Mouse (Mus musculus) heart, postnatal 25 days (tissue): ENCODE results near the gene Efr3b. TPM values are rescaled to one million over a fixed set of nuclear protein-coding genes. Genes with fewer than 3 reads are reported as not detected.

Experiments used
- DNase-seq: peaks from one replicate; pipeline ENCODE4 v3.0.0; 2022; ENCODE audit warnings: low spot score
- intact Hi-C: fragments of 180-260 bp; cut with DNase I; formaldehyde crosslinking; loops from one replicate; pipeline ENCODE4 v1.15.1; 2025
- total RNA-seq, 2 experiments: library from RNA; stranded (reverse); gene quantifications; 2 replicates each; pipeline ENCODE4 v1.2.3; 2021

Gene Efr3b
- total RNA-seq, 2 experiments from 2014 or later, result 7.3 to 7.9 TPM

DNA sequence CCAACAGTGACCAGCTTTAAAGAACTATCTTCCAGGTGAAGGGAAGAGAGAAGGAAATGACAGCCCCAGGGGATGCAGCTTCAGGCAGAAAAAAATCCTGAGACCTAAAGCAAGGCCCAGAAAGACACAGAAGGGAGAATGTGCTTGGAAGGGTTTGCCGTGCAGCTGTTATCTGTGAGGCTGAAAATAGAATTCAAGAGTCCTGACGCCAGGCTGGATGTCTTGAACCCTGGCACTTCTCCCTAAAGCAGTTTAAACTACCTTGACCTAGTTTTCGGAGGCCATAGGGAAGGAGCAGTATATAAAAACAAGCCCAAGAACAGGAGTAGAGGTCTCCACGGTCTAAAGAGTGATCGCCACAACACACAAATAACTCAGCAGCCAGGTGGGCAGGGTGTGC is 3.7 kb upstream of the Efr3b start:
- no peak for DNase-seq
- intact Hi-C loops, result no loop called here

DNA sequence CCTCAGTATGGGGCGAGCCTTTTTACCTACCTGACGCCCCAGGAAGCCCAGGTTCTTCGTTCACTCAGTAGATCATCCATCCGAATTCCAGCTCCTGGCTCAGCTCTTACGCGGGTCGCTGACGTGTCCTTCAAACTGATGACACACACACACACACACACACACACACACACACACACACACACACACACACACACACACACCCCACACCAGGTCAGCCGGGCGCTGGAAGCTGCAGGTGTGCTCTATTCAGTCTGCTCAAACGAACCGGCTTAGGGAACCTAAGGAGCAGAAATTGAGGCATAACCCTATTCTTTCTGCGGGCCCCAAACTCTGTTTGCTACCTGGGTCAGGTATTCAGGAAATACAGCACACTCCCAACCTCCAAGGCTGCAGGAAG is 331 bp upstream of the Efr3b start:
- intact Hi-C loops, result loop anchor here (2.0 kb wide), 2 partner anchors 34 to 54 kb away; no protein-coding TSS in a partner anchor
- no peak for DNase-seq

DNA sequence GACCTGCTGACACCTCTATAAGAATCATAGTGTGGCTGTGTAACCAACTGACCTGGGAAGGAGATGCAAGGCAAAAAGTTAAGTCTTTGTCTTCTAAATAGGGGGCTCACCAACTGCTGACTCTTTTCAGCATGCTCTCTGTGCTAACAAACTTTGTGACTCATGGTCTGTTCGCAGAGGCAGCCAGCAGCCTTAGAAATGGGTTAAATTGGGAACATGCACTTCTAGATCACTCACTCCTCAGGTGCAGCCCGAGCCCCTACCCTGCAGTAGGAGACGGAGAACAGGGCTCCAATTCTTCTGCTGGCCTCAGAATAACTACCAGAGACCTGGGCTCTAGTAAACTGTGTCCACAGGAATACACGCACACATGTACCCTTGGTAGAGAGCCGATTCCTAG is 1.2 kb downstream of the Efr3b start:
- no peak for DNase-seq
- intact Hi-C loops, result no loop called here

DNA sequence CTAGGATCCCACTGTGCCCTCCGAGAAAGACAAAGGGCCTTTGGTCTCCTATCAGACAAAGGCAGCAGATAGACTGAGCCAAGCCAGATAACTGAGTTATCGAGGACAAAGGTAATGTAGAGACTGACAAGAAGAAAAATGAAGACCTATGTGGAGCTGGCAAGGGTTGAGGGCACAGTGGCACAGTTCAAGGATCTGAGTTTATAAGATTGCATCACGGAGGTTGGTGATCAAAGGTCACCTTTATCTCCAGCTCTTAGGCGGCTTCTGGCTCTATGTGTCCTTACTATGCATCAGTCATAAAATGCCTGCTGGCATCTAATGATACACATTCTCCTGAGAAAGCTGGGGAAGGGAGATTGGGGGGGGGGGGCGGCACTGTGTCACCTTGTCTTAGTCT is 2.6 kb downstream of the Efr3b start:
- intact Hi-C loops, result no loop called here
- DNase-seq, result no peak

DNA sequence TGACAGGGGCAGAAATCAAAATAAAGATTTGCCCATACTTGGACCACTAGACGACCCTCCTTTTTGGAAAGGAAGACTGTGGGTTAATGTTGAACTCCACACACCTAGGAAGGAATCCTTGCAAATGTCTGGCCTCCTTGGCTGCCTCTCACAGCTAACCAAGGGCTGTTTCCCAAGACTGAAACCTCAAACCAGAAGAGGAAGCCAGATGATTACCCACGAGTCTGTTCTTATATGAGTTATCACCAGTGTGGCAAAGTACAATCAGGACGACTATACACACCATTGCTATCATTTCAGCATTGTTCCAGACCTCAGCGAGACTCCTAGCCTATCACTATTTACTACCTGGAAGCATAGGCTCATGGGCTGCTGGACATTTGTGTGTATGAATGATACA is 9.7 kb downstream of the Efr3b start:
- DNase-seq, result no peak
- intact Hi-C loops, result no loop called here

DNA sequence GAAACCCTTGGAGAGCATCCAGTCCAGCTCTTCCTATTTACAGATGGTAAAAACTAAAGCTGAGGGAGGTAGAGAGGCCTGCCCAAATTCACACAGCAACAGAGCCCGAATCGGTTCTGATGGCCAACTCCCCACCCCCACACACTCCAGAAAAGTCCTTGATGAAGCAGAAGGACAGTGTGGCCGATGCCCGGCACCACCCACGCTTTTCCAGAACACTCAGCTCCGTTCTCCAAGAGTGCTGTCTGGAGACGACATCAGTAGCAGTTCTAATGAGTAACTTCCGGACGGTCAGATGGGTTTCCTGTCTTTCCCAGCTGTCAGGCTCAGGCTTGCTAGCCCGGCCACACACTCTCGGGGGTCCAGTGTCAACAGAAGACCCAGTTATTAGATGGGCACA is 10.2 kb downstream of the Efr3b start:
- peak; percentile 47 for DNase-seq
- intact Hi-C loops, result no loop called here

DNA sequence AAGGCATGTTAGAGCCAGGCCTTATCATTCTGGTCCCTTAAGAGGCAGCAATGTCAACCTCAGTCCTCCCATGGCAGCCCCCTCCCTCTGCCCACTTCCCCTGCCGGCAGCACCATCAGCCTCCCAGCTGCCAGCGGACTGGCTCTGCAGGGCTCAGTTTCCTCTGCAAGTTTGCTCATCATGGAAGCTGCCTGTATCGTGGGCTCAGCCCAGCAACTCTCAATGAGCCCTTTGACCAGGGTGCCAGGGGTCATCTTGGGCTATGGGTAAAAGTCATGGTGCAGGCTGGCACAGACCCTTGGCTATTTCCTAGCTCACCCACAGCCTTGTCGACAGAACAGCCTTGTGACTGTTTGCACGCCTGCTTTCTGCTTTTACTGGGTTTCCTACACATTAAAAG is 14.4 kb downstream of the Efr3b start:
- no peak for DNase-seq
- intact Hi-C loops, result no loop called here

DNA sequence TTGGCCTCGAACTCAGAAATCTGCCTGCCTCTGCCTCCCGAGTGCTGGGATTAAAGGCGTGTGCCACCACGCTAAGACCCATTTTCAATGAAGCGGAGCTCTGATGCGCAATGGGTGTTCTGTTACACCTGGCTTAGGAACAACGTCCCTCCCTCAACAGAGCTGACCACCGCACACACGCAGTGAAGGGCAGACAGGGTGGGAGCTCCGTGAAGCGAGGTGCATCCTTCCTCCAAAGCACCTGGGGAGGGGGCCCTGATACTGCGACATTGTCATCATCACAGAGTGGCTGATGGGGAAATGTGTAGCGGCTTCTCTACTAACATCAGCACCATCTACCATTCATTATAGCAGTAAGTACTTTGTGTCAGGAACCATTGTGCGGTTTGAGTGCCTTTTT is 15.2 kb downstream of the Efr3b start:
- intact Hi-C loops, result no loop called here

DNA sequence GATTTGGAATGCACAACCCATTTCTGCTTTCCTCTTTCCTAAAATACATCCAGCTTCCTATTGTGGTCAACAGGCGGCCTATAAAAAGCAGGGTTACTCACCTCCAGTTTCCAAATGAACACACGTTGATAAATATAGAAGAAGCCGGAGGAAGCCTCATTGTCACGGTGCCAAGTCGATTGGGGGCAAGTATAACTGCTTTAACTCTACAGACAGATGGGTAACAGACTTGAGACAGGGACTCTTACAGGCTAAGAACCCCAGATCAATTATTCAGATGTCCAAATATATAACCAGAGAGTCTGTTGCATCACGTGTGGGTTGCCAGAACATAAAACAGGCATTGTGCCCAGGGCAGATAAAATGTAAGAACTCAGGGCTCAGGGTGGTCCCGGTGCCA is 15.9 kb downstream of the Efr3b start:
- peak; percentile 35 for DNase-seq
- intact Hi-C loops, result no loop called here

More for the DNA sequence above, 15.2 kb downstream of the Efr3b start:
- DNase-seq, result no peak

DNA sequence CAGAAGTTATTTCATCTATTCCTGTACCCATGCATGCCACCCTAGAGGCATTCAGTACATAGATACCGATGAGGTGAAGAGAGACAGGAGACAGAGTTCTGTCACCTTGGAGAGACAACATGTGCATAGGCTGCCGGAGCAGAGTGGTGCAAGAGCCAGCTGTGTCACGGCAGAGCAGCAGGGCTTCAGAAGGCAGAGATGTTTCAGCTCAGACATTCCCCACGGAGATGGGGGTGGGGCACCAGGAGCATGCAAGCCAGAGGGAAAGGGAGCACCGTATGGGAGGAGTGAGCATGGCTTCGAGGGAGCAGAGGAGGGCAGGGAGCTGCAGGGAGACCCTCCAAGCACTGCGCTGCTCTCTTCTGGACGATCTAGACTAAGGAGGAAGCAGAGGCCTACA is 18.2 kb downstream of the Efr3b start:
- intact Hi-C loops, result no loop called here
- DNase-seq, result no peak

DNA sequence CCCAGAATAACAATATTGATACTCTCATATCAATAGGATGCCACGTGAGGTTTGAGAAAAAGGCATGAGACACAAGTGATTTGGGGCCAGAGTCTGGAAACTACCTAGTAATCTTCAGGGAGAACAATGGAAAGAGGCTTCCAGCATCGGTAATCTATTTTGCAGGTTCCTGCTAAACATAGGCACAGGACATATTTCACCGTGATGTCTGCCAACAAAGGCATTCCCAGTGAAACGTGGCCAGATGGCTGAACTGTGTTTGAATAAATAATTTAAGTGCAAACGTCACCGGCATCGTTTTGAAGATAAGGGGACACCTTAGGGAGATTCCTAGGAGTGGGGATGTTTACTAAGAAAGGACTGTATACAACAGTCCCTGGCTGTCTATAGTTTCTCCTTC is 22.4 kb downstream of the Efr3b start:
- no peak for DNase-seq

DNA sequence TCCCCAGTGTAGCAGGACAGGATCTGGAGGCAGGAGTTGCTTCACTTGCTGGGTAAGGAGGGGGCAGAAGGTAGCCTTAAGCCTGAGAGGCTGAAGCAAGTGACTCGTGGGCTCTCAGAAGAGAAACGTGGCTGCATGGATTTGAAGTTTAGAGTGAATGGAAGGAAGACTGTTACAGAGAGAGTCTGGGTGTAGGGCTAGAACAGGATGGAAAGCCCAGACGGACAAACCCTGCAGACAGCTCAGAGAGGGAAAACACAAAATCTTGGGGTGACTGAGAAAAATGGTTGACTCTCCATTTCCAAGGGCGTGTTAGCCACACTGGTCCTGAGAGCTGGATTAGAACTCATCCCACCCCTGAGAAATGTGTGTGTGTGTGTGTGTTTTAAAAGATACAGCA is 23.0 kb downstream of the Efr3b start:
- intact Hi-C loops, result no loop called here
- no peak for DNase-seq

More for the DNA sequence above, 22.4 kb downstream of the Efr3b start:
- intact Hi-C loops, result no loop called here

DNA sequence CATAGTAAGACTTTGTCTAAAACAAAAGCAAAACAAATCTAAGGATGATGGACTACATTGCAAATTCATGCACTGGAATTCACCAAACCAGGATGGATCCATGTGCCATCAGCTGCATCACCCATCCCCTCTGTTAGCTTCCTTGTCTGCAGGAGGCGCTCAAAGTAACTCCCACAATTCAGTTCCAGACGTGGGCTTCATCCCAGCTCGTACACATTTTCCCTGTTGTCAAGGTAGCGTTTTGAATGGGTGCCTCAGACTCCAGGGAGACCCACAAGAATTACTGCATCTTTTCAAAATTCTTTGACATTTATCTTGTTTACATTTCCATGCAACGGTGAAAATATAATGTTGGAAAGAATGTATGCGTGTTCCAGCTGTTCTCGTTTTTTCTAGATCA is 23.5 kb downstream of the Efr3b start:
- intact Hi-C loops, result no loop called here
- no peak for DNase-seq

DNA sequence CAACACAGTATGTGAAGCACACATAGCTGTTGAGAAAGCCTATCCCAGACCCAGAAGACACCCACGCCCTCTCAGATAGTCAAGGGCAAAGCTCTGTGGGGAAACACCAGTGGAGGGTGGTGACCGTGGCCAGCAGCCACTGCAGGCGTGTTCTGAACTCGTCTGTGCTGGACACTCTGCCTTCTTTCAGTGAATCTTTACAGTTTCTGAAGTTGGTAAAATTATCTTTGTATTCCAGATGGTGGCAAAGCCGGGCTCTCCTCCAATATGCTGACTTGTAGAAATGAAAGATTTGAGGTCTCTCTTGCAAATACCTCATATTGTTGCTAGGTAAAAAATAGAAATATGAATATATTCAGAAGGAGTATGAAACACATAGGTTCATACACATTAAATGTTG is 27.0 kb downstream of the Efr3b start:
- intact Hi-C loops, result no loop called here
- DNase-seq, result no peak

DNA sequence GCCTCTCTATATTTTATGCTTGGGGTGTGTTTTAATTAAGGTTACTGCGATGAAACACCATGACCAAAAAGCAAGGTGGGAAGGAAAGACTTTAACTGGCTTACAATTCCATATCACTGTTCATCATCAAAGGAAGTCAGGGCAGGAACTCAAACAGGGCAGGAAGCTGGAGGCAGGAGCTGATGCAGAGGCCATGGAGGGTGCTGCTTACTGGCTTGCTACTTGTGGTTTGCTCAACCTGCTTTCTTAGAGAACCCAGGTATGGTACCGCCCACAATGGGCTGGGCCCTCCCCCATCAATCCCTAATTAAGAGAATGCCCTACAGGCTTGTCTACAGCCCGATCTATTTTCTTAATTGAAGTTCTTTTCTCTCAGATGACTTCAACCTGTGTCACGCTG is 27.4 kb downstream of the Efr3b start:
- intact Hi-C loops, result no loop called here

DNA sequence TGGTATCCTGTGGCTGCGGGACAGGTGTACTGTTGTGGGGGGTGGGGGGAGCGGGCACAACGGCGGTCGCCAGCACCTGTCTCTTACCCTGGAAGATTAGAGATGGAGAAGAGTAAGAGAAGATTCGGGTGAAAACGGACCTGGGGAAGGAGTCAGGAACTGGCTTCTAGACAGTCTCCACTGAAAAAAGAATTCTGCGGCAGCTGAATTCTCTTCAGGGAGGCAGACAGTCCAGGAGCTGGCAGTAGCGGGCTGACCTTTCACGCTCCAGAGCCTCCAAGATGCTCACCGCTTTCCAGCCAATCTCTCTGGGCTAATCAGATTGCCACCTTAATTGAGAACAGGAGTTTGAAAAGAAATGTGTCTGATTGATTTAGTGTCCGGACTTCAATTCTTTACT is 30.0 kb downstream of the Efr3b start:
- intact Hi-C loops, result no loop called here
- DNase-seq, result no peak

More for the DNA sequence above, 27.4 kb downstream of the Efr3b start:
- no peak for DNase-seq

DNA sequence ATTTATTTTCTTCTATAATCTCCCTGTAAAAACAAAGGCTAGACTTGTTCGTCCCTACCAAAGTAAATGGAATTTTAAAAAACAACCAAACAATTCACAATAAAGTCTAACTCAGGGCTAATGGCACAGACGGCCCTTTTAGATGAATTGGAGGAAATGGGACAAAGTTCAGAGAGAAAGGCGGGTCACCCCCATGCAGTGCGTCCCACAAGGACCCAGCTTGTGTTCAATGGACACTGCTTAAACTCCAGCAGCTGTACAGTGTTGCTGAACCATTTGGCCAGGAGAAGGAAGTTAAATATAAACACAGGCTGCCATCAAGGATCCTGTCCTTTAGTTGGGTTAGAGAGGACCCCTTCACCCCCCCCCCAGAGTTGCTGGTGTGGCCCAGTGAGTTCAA is 30.9 kb downstream of the Efr3b start:
- intact Hi-C loops, result no loop called here
- no peak for DNase-seq

DNA sequence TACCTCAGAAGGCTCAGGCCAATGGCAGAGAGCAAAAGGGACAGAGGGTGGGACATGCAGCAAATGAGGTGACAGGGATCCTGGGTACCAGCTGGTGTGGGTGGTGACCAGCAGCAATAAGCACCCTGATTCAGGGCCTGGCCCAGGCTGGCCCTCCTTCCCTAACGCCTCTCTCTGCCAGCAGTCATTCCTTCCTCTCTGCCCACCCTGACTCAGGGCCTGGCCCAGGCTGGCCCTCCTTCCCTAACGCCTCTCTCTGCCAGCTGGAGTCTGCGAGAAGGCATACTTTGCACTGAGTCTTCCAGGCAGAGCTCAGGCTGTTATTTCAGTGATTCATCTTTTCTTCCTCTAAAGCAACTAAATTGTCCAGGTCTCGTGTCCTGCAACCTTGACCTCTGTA is 31.5 kb downstream of the Efr3b start:
- intact Hi-C loops, result no loop called here
- peak; percentile 45 for DNase-seq

DNA sequence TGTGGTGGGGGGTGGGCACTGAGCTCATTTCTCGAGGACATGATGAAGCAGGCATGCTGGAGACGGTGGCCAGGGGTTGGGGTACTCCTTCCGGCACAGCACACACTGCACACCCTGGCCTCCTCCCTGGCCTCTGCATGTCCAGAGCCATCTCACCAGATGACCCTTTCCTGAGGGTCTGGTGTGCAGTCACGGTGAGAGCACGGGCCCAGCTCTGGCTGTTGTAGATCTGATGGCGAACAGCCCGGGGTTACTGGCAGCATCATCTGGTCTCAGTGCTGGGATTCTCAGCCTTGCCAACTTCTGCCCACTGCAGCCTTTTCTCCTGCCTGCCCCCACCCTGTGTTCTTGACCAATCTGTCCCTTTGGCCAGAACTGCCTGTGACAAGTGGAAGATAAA is 32.6 kb downstream of the Efr3b start:
- intact Hi-C loops, result no loop called here
- DNase-seq, result no peak

DNA sequence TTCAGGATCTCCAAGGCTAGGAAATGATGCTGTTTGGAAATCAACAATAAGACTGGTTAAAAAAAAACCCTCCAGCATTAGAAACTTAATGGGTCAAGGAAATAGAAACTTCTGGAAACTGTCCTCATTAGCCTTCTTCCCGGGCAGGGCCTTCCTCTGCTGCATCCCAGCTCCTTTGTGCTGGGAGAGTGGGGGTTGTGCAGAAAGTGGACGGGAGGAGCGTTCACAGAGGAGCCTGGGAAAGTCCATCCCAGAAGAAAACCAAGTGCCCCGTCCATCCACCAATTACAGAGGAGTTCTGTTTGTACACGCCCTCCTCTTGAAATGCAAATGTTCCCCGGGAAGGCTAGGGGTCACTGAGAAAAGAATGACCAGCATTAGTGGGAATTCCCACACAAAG is 34.1 kb downstream of the Efr3b start:
- intact Hi-C loops, result loop anchor here (2.0 kb wide), 1 partner anchor 34 kb away; the partner anchor contains the start of gene Efr3b

DNA sequence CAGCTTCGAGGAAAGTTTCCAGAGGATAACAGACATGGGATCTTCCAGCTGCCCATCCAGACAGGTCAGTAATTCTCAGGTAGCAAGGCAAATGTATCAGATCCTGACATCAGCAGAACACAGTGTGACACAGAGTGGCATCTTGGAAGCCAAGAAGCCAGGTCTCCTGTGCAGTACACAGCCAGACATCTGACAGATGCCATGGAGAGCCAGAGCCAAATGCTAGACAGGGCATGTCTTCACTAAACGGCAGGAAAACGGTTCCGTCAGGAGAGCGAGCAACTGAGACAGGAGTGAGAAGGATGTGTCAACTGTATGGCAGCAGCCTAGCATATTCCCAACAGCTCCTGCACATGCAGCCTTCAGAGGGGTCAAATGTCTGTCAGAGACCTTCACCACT is 38.3 kb downstream of the Efr3b start:
- intact Hi-C loops, result no loop called here
- no peak for DNase-seq

More for the DNA sequence above, 34.1 kb downstream of the Efr3b start:
- no peak for DNase-seq

DNA sequence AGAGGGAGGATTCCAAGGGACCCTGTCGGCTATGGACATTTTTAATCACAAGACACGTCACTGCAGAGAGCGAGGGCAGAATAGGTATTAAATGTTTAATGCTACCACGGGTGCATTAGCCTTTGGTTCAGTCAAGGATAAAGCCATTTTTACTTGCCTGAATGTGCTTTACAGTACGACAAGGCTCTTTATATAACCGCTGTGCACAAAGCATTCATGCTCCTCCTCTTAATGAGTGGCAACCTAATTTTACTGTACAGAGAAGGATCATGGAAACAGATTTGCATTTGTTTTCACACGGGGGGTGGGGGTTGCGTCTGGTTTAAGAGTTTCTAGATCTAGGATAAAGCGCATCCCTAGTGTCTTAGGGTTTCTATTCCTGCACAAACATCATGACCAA is 42.0 kb downstream of the Efr3b start:
- DNase-seq, result no peak
- intact Hi-C loops, result no loop called here

DNA sequence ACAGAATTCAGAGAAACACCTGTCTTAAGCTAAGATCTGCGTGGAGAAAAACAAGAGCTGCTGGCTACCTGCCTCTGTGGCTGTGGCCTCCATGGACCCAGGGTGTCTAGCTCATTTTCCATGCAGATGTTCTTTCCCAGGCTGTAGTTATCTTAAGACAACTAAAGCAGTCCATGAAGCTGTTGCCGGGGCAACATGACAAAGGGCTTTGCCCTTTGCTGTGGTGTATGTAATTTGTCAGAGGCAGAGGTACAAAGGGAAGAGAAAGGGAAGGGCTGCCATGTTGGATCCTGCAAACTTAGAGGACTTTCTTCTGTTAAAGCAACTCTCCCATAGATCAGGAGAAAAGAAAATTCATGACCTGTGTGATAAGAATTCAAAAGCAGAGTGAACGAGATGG is 47.7 kb downstream of the Efr3b start:
- DNase-seq, result no peak
- intact Hi-C loops, result no loop called here
